Mouse (Mus musculus) right cerebral cortex, postnatal 10 days (tissue): Measurements from ENCODE around the gene Degs2.
"Not testable (repeated sequence)": the region's sequence is repeated elsewhere in the genome, so short reads cannot be mapped to it uniquely, and the experiment has no call there.

Experiments used
- DNase-seq, 2 experiments: peaks; one replicate each; pipeline ENCODE4 v3.0.0; 2021; ENCODE audit warnings: low spot score in 2 of 2

Gene Degs2

GRCm38 (mm10) chr12:108702185-108702584 is at the start of gene Degs2:
Degs2 (minus strand) TSS chr12:108702315.
- peak in 1 of 2 experiments; percentile 27 for DNase-seq

- DNase-seq, result no peak
Observed at GRCm38 (mm10) chr12:108751790-108752189, 49.7 kb upstream of the Degs2 start.

- no peak for DNase-seq
Observed at GRCm38 (mm10) chr12:108750226-108750625, 48.1 kb upstream of the Degs2 start.

- no peak for DNase-seq
Observed at GRCm38 (mm10) chr12:108749454-108749853, 47.3 kb upstream of the Degs2 start.

GRCm38 (mm10) chr12:108749019-108749418 is 46.9 kb upstream of the Degs2 start:
- no peak for DNase-seq

GRCm38 (mm10) chr12:108745990-108746389 is 43.9 kb upstream of the Degs2 start:
- no peak for DNase-seq

- no peak for DNase-seq
Observed at GRCm38 (mm10) chr12:108742241-108742640, 40.1 kb upstream of the Degs2 start.

- DNase-seq, result no peak
Observed at GRCm38 (mm10) chr12:108741472-108741871, 39.4 kb upstream of the Degs2 start.

GRCm38 (mm10) chr12:108738745-108739144 is 36.6 kb upstream of the Degs2 start:
- no peak for DNase-seq

- no peak for DNase-seq
Observed at GRCm38 (mm10) chr12:108737838-108738237, 35.7 kb upstream of the Degs2 start.

- no peak for DNase-seq
Observed at GRCm38 (mm10) chr12:108734386-108734785, 32.3 kb upstream of the Degs2 start.

GRCm38 (mm10) chr12:108723841-108724240 is 21.7 kb upstream of the Degs2 start:
- no peak for DNase-seq

- DNase-seq, result no peak
Observed at GRCm38 (mm10) chr12:108722464-108722863, 20.3 kb upstream of the Degs2 start.

- no peak for DNase-seq
Observed at GRCm38 (mm10) chr12:108718485-108718884, 16.4 kb upstream of the Degs2 start.

GRCm38 (mm10) chr12:108715854-108716253 is 13.7 kb upstream of the Degs2 start:
- no peak for DNase-seq

- DNase-seq, result not testable (repeated sequence)
Observed at GRCm38 (mm10) chr12:108713972-108714371, 11.9 kb upstream of the Degs2 start.

GRCm38 (mm10) chr12:108712481-108712880 is 10.4 kb upstream of the Degs2 start:
- DNase-seq, result no peak

- no peak for DNase-seq
Observed at GRCm38 (mm10) chr12:108710861-108711615, 8.9 kb upstream of the Degs2 start.

GRCm38 (mm10) chr12:108709964-108710765 is 8.1 kb upstream of the Degs2 start:
- DNase-seq, result no peak

- DNase-seq, result no peak
Observed at GRCm38 (mm10) chr12:108709386-108709785, 7.3 kb upstream of the Degs2 start.

- DNase-seq, result no peak
Observed at GRCm38 (mm10) chr12:108706129-108706528, 4.0 kb upstream of the Degs2 start.

GRCm38 (mm10) chr12:108705486-108705885 is 3.4 kb upstream of the Degs2 start:
- no peak for DNase-seq

GRCm38 (mm10) chr12:108701221-108701620 is 894 bp downstream of the Degs2 start:
- no peak for DNase-seq
